In genomic region chr4:92827405-92827804, GRCm38 (mm10) we compare ENCODE assay signal across 27 mouse cellular contexts.
DNase-seq lines count a peak whose midpoint lies in the region; ATAC-seq and TF ChIP-seq lines count a peak whose summit lies in the region.
"Had no signal": no experiment of that assay in that cellular context is flagged by ENCODE, and none has a peak within 500 bp of the region (broad histone marks: within the 10 kb centered on the region; RNA-seq: fewer than 3 reads in every experiment).

No protein-coding gene starts in this region.

- H3K36me3 ChIP-seq in kidney, adult 2 months (ENCODE audit: control insufficient read depth, insufficient read depth, low read length) = no peaks in the 10 kb centered on the region
- no peaks in the 10 kb centered on the region for H3K36me3 ChIP-seq in intestine, embryonic 15.5 days
- no peaks in the 10 kb centered on the region for H3K36me3 ChIP-seq in intestine, postnatal 0 days (ENCODE audit: control insufficient read depth, insufficient read depth)
- H3K36me3 ChIP-seq: embryonic facial prominence, embryonic 13.5 days; embryonic facial prominence, embryonic 15.5 days; forebrain, embryonic 10.5 days; forebrain, embryonic 12.5 days; G1E had no signal

- TF ChIP-seq POLR2A in kidney, adult 2 months (IDR thresholded peaks at IDR 0.05; ENCODE audit: low read depth, low read length) = no peak

- no peak overlapping the region for H3K4me3 ChIP-seq in kidney, adult 2 months (ENCODE audit: insufficient read depth, low read depth, low read length)
- H3K4me3 ChIP-seq in intestine, embryonic 15.5 days (replicated peaks) = no peak overlapping the region
- no peak overlapping the region for H3K4me3 ChIP-seq in intestine, postnatal 0 days (ENCODE audit: low read depth, low read length)
- H3K4me3 ChIP-seq: embryonic facial prominence, embryonic 13.5 days; embryonic facial prominence, embryonic 15.5 days; erythroblast, embryonic 14.5 days; forebrain, embryonic 10.5 days; forebrain, embryonic 12.5 days had no signal

- no peak for TF ChIP-seq CTCF in kidney, adult 2 months (conservative IDR thresholded peaks at IDR 0.05; ENCODE audit: insufficient read depth, insufficient read length, low read depth, low read length)
- TF ChIP-seq CTCF in intestine, postnatal 0 days (IDR thresholded peaks at IDR 0.05; ENCODE audit: low read depth) = no peak

- no peaks in the 10 kb centered on the region for H3K9me3 ChIP-seq in intestine, embryonic 15.5 days
- H3K9me3 ChIP-seq in intestine, postnatal 0 days (ENCODE audit: control insufficient read depth) = no peaks in the 10 kb centered on the region
- H3K9me3 ChIP-seq: embryonic facial prominence, embryonic 13.5 days; embryonic facial prominence, embryonic 15.5 days; forebrain, embryonic 10.5 days; forebrain, embryonic 12.5 days; G1E had no signal

- no peak overlapping the region for H3K4me2 ChIP-seq in intestine, embryonic 15.5 days (replicated peaks)
- H3K4me2 ChIP-seq in intestine, postnatal 0 days (replicated peaks; ENCODE audit: low read depth) = no peak overlapping the region
- H3K4me2 ChIP-seq: embryonic facial prominence, embryonic 13.5 days; embryonic facial prominence, embryonic 15.5 days; forebrain, embryonic 12.5 days had no signal

- H3K9ac ChIP-seq in intestine, embryonic 15.5 days = no peak overlapping the region
- H3K9ac ChIP-seq in intestine, postnatal 0 days (ENCODE audit: low read depth, low read length) = no peak overlapping the region
- H3K9ac ChIP-seq: embryonic facial prominence, embryonic 13.5 days; embryonic facial prominence, embryonic 15.5 days; forebrain, embryonic 12.5 days had no signal

- H3K27me3 ChIP-seq in kidney, adult 2 months (replicated peaks; ENCODE audit: control insufficient read depth, insufficient read depth, low read length) = no peaks in the 10 kb centered on the region
- no peaks in the 10 kb centered on the region for H3K27me3 ChIP-seq in intestine, embryonic 15.5 days (replicated peaks)
- no peaks in the 10 kb centered on the region for H3K27me3 ChIP-seq in intestine, postnatal 0 days (replicated peaks; ENCODE audit: control insufficient read depth, insufficient read depth, low read length)
- H3K27me3 ChIP-seq: CH12.LX; embryonic facial prominence, embryonic 13.5 days; embryonic facial prominence, embryonic 15.5 days; forebrain, embryonic 12.5 days; Patski had no signal

- peak overlapping the region; percentile 74 for H3K27ac ChIP-seq in kidney, adult 2 months (ENCODE audit: insufficient read depth, low read depth, low read length)
- H3K27ac ChIP-seq in intestine, embryonic 15.5 days = no peak overlapping the region
- no peak overlapping the region for H3K27ac ChIP-seq in intestine, postnatal 0 days (ENCODE audit: low read depth, low read length)
- H3K27ac ChIP-seq: embryonic facial prominence, embryonic 13.5 days; embryonic facial prominence, embryonic 15.5 days; forebrain, embryonic 10.5 days; forebrain, embryonic 12.5 days had no signal

- no peaks in the 10 kb centered on the region for H3K4me1 ChIP-seq in kidney, adult 2 months (ENCODE audit: control insufficient read depth, insufficient read depth, low read length)
- H3K4me1 ChIP-seq in intestine, embryonic 15.5 days (replicated peaks) = no peaks in the 10 kb centered on the region
- H3K4me1 ChIP-seq in intestine, postnatal 0 days (replicated peaks; ENCODE audit: control insufficient read depth, insufficient read depth, low read length) = no peaks in the 10 kb centered on the region
- H3K4me1 ChIP-seq: embryonic facial prominence, embryonic 13.5 days; embryonic facial prominence, embryonic 15.5 days; forebrain, embryonic 10.5 days; forebrain, embryonic 12.5 days had no signal

- DNase-seq in kidney, adult 2 months = no peak
- no peak for DNase-seq in kidney, adult 18-20 months
- no peak for DNase-seq in thymus, postnatal 10 days (ENCODE audit: low spot score in 2 of 2)
- DNase-seq: adrenal gland, adult 2 months; adrenal gland, postnatal 10 days; adrenal gland, postnatal 25 days; B cell, adult 2 months; cerebellum, adult 11 months; cerebellum, adult 18-20 months; cerebellum, adult 8-10 months; cerebellum, adult 9-11 months; cerebellum, postnatal 36 days; embryo, embryonic 11 days had no signal

- peak; percentile 61 for ATAC-seq in intestine, embryonic 15.5 days
- peak; percentile 73 for ATAC-seq in intestine, postnatal 0 days
- ATAC-seq: activated CD4-positive, CD25-positive, alpha-beta regulatory T cell, adult 4 months; CD4-positive, CD25-positive, alpha-beta regulatory T cell, adult 4 months; forebrain, embryonic 14.5 days; forebrain, embryonic 16.5 days; Patski had no signal
